Mouse (Mus musculus) heart, embryonic 10.5 days (tissue): ENCODE data around the gene Fbxo40. TPM values are rescaled to one million over a fixed set of nuclear protein-coding genes. Genes with fewer than 3 reads are reported as not detected.

ENCODE experiments used
- DNase-seq: peaks from one replicate; pipeline ENCODE4 v3.0.0-alpha.2; 2017; ENCODE audit warnings: low spot score
- H3K27ac ChIP-seq: fragments of 300-500 bp; sonication (generic); 2 replicates; pipeline ENCODE4 v1.5.1; 2016; ENCODE audit warnings: mild to moderate bottlenecking
- H3K27me3 ChIP-seq: fragments of 300-500 bp; sonication (generic); 2 replicates; pipeline ENCODE4 v1.6.1; 2016; ENCODE audit warnings: mild to moderate bottlenecking; ENCODE audit not compliant: poor library complexity, insufficient read depth, severe bottlenecking
- H3K36me3 ChIP-seq: fragments of 300-500 bp; sonication (generic); 2 replicates; pipeline ENCODE4 v1.6.1; 2016; ENCODE audit warnings: mild to moderate bottlenecking, moderate library complexity
- H3K4me1 ChIP-seq: fragments of 300-500 bp; sonication (generic); 2 replicates; pipeline ENCODE4 v1.6.1; 2016; ENCODE audit warnings: mild to moderate bottlenecking
- H3K4me3 ChIP-seq: fragments of 300-500 bp; sonication (generic); 2 replicates; pipeline ENCODE4 v1.5.1; 2016; ENCODE audit warnings: mild to moderate bottlenecking, moderate library complexity
- H3K9me3 ChIP-seq: fragments of 300-500 bp; sonication (generic); 2 replicates; pipeline ENCODE4 v1.6.1; 2016; ENCODE audit warnings: mild to moderate bottlenecking, moderate library complexity
- WGBS: fragments of 180-500 bp; shearing (Covaris S2); methylation state at CpG from one replicate; pipeline ENCODE4 v1.1.7; 2016; 5-methylcytosine and 5-hydroxymethylcytosine counted together
- polyA plus RNA-seq: library from polyadenylated mRNA; unstranded; fragments of >200 nt; fragmentation: Nextera tagmentation; extraction: Ambion mirVana; gene quantifications from 2 replicates; pipeline ENCODE4 v1.2.1, GENCODE M21; 2016

The Fbxo40 gene
- polyA plus RNA-seq: 3.7 and 6.9 TPM in 2 replicates

DNA sequence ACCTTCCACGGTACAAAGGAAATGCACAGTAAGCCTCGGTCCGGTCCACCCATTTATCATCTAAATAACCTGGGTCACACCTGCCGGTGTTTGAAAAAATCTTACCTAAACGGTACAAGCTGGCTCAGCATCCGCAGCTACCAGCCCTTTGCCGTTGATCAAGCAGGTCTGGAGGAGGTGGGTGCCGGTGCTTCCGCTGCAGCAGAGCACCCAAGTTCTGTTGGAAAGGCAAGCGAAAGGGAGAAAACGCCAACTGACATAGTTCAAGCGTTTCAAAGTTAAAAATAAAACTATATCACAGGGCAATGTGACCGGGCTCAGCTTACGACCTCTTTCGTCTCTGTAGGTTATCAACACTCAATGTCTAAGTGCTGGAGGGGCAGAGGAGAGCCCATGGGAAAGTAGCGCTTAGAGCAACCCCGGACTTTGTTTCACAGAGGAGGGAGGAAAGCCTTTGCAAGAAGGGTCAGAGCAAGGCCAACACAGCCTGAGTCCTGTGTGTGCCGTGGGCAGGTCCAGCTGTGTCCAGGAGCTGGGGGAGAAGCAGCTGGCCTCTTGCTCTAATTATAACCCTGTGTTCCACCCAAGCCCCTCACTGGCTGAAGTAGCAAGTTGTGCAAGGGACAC, at the start of gene Fbxo40:
Fbxo40 (minus strand) TSS at position 469 of the 627 bp plus-strand sequence.
- Histone ChIP-seq H3K27me3 (no peaks in the 10 kb centered on the region), H3K4me3 (peak within 1 kb of the TSS; percentile 52), H3K9me3 (no peaks in the 10 kb centered on the region), H3K36me3 (no peaks in the 10 kb centered on the region), H3K4me1 (peaks cover 30% of the 10 kb centered on the region), H3K27ac (peak within 1 kb of the TSS; percentile 84)
- 42% methylated on average over 18 of the region's 18 CpGs for WGBS
- DNase-seq: no peak

DNA sequence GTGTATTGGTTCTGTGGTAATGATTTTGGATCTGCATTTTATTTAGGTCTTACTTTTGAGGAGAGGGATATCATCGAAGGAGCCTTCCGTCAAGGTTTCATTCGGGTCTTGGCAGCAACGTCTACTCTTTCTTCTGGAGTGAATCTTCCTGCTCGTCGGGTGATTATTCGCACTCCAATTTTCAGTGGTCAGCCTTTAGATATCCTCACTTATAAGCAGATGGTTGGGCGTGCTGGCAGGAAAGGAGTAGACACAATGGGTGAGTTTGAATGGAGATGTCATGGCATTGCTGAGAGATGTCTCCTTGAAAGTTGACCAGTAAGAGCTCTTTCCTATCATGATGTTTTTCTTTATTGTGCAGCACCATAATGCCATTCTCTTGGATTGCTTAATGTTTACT, 44.5 kb upstream of the Fbxo40 start:
- H3K9me3 ChIP-seq: no peaks in the 10 kb centered on the region
- no peak overlapping the region for H3K4me3 ChIP-seq
- no peaks in the 10 kb centered on the region for H3K27me3 ChIP-seq
- 91% methylated on average over 8 of the region's 8 CpGs for WGBS
- DNase-seq: no peak
- H3K36me3 ChIP-seq: peaks cover 40% of the 10 kb centered on the region
- no peaks in the 10 kb centered on the region for H3K4me1 ChIP-seq
- H3K27ac ChIP-seq: no peak overlapping the region

DNA sequence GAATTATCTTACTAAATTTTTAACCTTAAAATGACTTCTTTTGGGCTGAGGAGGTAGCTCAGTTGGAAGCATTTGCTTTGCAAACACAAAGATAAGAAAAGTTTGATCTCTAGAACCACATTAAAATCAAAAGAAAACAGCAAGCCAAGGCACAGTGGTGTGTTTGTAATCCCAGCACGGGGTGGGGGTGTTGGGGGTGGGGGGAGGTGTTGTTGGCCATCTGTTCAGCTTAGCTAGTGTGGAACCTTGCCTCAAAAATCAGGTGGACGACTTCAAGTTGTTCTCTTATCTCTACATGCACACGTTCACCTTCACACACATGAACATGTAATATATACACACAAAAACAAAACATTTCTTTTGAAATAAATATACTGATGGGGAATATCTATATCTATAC, 41.7 kb upstream of the Fbxo40 start:
- H3K4me1 ChIP-seq: no peaks in the 10 kb centered on the region
- no peaks in the 10 kb centered on the region for H3K27me3 ChIP-seq
- WGBS: 70% methylated on average over 3 of the region's 3 CpGs
- H3K36me3 ChIP-seq: peaks cover 37% of the 10 kb centered on the region; the same call in 1 of the 2 replicates
- DNase-seq: no peak
- H3K27ac ChIP-seq: no peak overlapping the region
- H3K9me3 ChIP-seq: no peaks in the 10 kb centered on the region
- H3K4me3 ChIP-seq: no peak overlapping the region

- WGBS: 80% methylated on average over 3 of the region's 3 CpGs
- no peak for DNase-seq
- no peak overlapping the region for H3K27ac ChIP-seq
- no peaks in the 10 kb centered on the region for H3K4me1 ChIP-seq
- H3K36me3 ChIP-seq: peaks cover 17% of the 10 kb centered on the region
- no peak overlapping the region for H3K4me3 ChIP-seq
- H3K27me3 ChIP-seq: no peaks in the 10 kb centered on the region
- H3K9me3 ChIP-seq: no peaks in the 10 kb centered on the region
Observed at GRCm38 (mm10) chr16:37027581-37027980, 37.3 kb upstream of the Fbxo40 start.

- peak overlapping the region; percentile 75 for H3K4me3 ChIP-seq
- H3K27ac ChIP-seq: peak overlapping the region; percentile 79; the same call in 1 of the 2 replicates
- no peaks in the 10 kb centered on the region for H3K9me3 ChIP-seq
- DNase-seq: no peak
- peaks cover 3% of the 10 kb centered on the region; the same call in 1 of the 2 replicates for H3K36me3 ChIP-seq
- H3K4me1 ChIP-seq: peaks cover 15% of the 10 kb centered on the region; the same call in 1 of the 2 replicates
- 47% methylated on average over 5 of the region's 5 CpGs for WGBS
- no peaks in the 10 kb centered on the region for H3K27me3 ChIP-seq
Observed at GRCm38 (mm10) chr16:37012336-37012735, 22.1 kb upstream of the Fbxo40 start.

DNA sequence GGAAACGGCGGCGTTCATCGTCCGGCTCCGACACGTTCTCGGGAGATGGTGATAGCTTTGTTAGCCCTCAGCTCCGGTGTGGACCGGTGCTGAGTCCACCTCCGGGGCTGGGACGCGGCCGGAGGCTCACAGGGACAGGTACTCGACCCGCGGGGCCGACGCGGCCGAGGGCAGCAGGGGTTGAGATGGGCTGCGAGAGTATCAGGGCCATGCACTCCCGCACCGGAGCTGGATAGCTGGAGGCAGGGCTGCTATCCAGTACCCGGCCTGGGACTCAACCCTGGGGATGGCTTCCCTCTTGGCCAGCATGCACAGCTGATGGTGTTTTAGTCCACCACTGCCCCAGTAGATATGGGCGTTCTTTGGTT, 21.6 kb upstream of the Fbxo40 start:
- WGBS: under 1% methylated on average over 26 of the region's 26 CpGs
- H3K27me3 ChIP-seq: no peaks in the 10 kb centered on the region
- H3K4me3 ChIP-seq: peak overlapping the region; percentile 75
- peaks cover 15% of the 10 kb centered on the region; the same call in 1 of the 2 replicates for H3K4me1 ChIP-seq
- DNase-seq: peak; percentile 78
- peaks cover 3% of the 10 kb centered on the region; the same call in 1 of the 2 replicates for H3K36me3 ChIP-seq
- peak overlapping the region; percentile 79 for H3K27ac ChIP-seq
- no peaks in the 10 kb centered on the region for H3K9me3 ChIP-seq

DNA sequence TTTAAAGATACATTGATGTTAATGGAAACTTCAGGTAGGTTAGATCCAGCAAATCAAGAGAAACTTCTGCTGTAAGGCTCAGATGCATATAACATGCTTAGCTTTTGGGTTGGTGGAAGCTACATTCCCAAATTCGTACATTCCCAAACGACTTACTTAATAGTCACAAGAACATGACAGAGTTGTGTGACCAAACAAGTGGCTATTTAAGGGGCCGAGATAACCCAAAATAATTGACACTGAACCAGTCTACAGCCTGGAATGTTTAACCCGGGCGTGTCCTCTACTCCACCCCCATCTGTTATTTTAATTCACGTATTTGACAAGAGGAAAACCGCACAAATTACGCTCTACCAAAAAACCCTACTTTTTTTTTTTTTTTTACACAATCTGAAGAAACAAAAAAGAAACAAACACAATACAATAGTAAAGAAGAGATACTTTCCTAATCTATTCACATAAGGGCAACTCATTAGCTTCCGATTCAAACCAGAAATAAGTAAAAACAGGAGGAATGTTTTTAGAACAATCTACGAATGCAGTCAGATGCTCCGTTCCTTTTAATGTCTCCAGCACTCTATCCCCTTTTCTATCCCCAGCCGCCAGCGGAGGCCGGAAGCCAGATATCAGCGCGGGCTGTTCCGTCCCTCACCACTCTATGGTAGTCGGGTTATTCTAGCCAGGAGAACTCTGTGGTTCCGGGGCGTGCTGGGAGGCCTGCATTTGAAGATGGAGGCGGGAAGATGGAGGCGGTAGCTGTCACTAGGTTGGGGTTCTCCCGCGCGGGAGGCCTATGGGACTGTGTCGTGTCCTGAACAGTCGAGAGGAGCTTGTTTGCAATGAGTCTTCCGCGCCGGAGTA, 21.0 kb upstream of the Fbxo40 start, which contains the start of gene Polq:
Polq (plus strand) TSS at position 726 of the 861 bp plus-strand sequence.
- DNase-seq: peak; percentile 97
- Histone ChIP-seq H3K27me3 (no peaks in the 10 kb centered on the region), H3K9me3 (no peaks in the 10 kb centered on the region), H3K36me3 (peaks cover 3% of the 10 kb centered on the region; the same call in 1 of the 2 replicates), H3K4me1 (peaks cover 15% of the 10 kb centered on the region; the same call in 1 of the 2 replicates), H3K27ac (peak within 1 kb of the TSS; percentile 79), H3K4me3 (peak within 1 kb of the TSS; percentile 75)
- WGBS: 4% methylated on average over 30 of the region's 30 CpGs

- 0 out of 2 replicates have a peak overlapping the region, but pooled peaks have one; percentile 79 for H3K27ac ChIP-seq
- no peaks in the 10 kb centered on the region for H3K9me3 ChIP-seq
- no peaks in the 10 kb centered on the region for H3K36me3 ChIP-seq
- WGBS: 65% methylated on average over 4 of the region's 4 CpGs
- no peaks in the 10 kb centered on the region for H3K27me3 ChIP-seq
- DNase-seq: no peak
- H3K4me1 ChIP-seq: peaks cover 15% of the 10 kb centered on the region; the same call in 1 of the 2 replicates
- H3K4me3 ChIP-seq: no peak overlapping the region
Observed at GRCm38 (mm10) chr16:37010370-37010769, 20.1 kb upstream of the Fbxo40 start.

GRCm38 (mm10) chr16:37009262-37009661, 19.0 kb upstream of the Fbxo40 start:
- WGBS: 68% methylated on average over 6 of the region's 6 CpGs
- no peak for DNase-seq
- peaks cover 15% of the 10 kb centered on the region; the same call in 1 of the 2 replicates for H3K4me1 ChIP-seq
- H3K27me3 ChIP-seq: no peaks in the 10 kb centered on the region
- H3K27ac ChIP-seq: no peak overlapping the region
- H3K9me3 ChIP-seq: no peaks in the 10 kb centered on the region
- no peaks in the 10 kb centered on the region for H3K36me3 ChIP-seq
- H3K4me3 ChIP-seq: no peak overlapping the region

GRCm38 (mm10) chr16:36999366-36999972, 9.2 kb upstream of the Fbxo40 start:
- Histone ChIP-seq H3K27ac (no peak overlapping the region), H3K4me1 (no peaks in the 10 kb centered on the region), H3K4me3 (no peak overlapping the region), H3K36me3 (no peaks in the 10 kb centered on the region), H3K27me3 (no peaks in the 10 kb centered on the region), H3K9me3 (no peaks in the 10 kb centered on the region)
- 56% methylated on average over 9 of the region's 9 CpGs for WGBS
- DNase-seq: no peak

DNA sequence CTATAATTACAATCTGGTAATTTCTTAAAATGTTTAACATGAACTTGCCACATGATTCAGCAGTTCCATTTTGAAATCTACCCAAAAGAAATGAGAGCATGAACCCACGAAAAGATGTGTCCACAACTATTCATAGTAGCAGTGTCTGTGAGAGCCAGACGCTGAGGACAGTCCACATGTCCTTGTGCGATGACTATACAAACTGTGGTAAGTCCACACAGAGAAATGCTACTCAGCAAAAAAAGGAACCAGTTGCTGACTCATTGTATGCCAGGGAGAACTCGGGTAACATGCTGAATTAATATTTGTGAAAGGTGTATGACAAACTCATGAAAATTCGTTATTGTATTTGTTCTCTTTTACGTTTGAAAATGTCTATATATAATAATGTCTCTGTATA, 7.4 kb upstream of the Fbxo40 start:
- H3K4me3 ChIP-seq: no peak overlapping the region
- DNase-seq: no peak
- WGBS: 80% methylated on average over 6 of the region's 6 CpGs
- no peak overlapping the region for H3K27ac ChIP-seq
- H3K36me3 ChIP-seq: no peaks in the 10 kb centered on the region
- no peaks in the 10 kb centered on the region for H3K4me1 ChIP-seq
- no peaks in the 10 kb centered on the region for H3K27me3 ChIP-seq
- H3K9me3 ChIP-seq: no peaks in the 10 kb centered on the region

GRCm38 (mm10) chr16:36989493-36989892, 774 bp downstream of the Fbxo40 start:
- Histone ChIP-seq H3K4me1 (peaks cover 30% of the 10 kb centered on the region), H3K27ac (peak overlapping the region; percentile 84), H3K9me3 (no peaks in the 10 kb centered on the region), H3K27me3 (no peaks in the 10 kb centered on the region), H3K36me3 (no peaks in the 10 kb centered on the region), H3K4me3 (peak overlapping the region; percentile 52)
- DNase-seq: no peak
- 53% methylated on average over 8 of the region's 8 CpGs for WGBS

GRCm38 (mm10) chr16:36988066-36988465, 2.2 kb downstream of the Fbxo40 start:
- Histone ChIP-seq H3K27ac (no peak overlapping the region), H3K27me3 (no peaks in the 10 kb centered on the region), H3K4me3 (no peak overlapping the region), H3K36me3 (no peaks in the 10 kb centered on the region), H3K9me3 (no peaks in the 10 kb centered on the region), H3K4me1 (peaks cover 30% of the 10 kb centered on the region)
- no peak for DNase-seq
